Mouse (Mus musculus): Measurements from ENCODE around the gene Rnf187.

The Rnf187 gene

DNA sequence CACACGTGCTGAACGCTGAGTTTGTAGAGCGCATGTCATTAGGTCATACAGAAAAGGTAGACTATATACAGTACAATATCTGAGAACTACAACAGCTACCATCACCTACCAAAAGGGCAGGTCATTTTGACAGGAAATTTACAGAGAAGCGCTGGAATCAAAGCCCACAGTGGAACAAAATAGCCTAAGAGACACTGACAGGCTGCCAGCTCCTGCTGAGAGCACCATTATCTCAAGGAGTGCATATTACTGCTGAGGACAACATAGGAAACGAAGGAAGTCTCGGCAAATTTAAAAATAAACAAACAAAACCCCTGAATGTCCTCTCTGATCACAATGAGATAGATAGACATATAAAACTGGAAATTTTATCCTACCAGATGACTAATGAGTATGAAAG lies 41.2 kb downstream of the Rnf187 start:
- DNase-seq (ENCODE audit: low spot score) = no peak

DNA sequence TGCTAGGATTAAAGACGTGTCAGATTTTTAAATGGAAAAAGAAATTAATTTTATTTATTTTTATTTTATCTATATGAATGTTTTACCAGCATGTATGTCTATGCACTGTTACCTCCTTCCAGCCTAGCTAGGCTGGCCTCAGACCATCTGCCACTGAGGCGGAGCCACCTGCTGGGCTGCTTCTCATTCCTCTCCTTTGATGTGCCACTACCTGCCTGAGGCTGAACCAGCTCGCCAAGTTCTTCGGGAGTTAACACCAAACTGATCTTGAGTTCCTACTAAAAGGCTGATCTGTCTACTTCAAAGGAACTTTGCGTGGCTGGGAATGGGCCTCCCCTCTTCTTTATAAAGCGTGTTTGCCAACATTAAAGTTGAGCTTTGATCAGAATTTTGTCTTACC lies 44.3 kb downstream of the Rnf187 start:
- no peak for DNase-seq (ENCODE audit: low spot score)

DNA sequence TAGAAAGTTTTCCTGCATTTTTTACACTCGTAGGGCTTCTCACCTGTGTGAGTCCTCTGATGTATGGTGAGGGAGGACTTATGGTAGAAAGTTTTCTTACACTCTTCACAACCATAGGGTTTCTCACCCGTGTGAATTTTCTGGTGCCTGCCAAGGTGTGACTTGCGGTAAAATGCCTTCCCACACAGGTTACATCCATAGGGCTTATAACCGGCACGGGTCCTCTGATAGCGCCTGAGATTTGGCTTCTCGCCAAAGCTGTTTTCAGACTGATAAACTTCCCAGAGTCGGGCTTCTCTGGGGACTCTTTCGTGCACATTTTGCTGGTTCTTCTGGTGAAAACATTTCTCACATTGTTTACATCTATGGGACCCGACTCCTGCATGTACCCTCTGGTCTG lies 48.2 kb downstream of the Rnf187 start:
- no peak for DNase-seq (ENCODE audit: low spot score)

DNA sequence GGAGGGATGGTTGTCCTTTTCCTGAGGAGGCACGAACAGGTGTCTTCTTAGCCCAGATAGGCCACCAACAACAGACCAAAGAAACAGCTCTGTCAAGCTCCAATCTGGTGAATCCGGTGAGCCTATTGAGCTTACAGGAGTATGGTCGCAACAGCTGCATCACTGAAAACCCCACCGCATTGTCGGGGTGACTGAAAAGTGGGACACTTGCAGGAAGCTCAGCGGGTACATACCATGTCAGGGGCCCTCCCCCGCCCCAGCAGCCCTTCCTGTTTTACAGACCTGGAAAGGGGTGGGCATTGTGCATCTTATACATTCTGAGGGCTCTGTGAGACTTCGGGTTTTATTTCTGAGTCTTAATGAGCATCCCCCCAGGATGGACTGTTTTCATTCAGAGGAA lies 55.0 kb downstream of the Rnf187 start:
- no peak for DNase-seq (ENCODE audit: low spot score)
